Mouse (Mus musculus) lung, postnatal 14 days (tissue): ENCODE results near the gene Pcyox1.

Source experiments
- DNase-seq: peaks from one replicate; pipeline ENCODE4 v3.0.0; 2021

Pcyox1 gene

GRCm38 (mm10) chr6:86396581-86397256, at the start of gene Pcyox1:
Gene Pcyox1 (minus strand): TSS chr6:86397154.
- peak; percentile 90 for DNase-seq

- DNase-seq, result no peak
These were observed 48.6 kb upstream of the Pcyox1 start for GRCm38 (mm10) chr6:86445551-86445950.

DNA sequence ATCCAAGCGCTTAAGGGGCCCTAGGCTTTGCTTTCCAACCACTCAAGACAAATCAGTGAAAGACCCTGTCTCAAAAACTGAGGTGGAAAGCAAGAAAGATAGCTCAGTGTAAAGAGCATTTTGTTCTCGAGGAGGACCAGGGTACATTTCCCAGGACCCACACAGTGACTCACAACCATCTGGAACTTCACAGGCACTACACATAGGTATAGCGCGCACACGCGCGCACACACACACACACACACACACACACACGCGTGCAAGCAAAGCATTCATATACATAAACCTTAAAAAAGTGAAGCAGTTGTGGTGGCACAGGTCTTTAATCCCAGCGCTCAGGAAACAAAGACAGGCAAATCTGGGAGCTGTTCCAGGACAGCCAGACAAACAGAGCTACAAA, 44.6 kb upstream of the Pcyox1 start:
- DNase-seq, result no peak

GRCm38 (mm10) chr6:86439531-86439930, 42.6 kb upstream of the Pcyox1 start:
- DNase-seq, result no peak

GRCm38 (mm10) chr6:86439119-86439496, 42.2 kb upstream of the Pcyox1 start:
- no peak for DNase-seq

GRCm38 (mm10) chr6:86438272-86439118, 41.5 kb upstream of the Pcyox1 start, which contains the start of gene C87436:
Gene C87436 (plus strand): TSS chr6:86438374.
- DNase-seq, result peak; percentile 95

DNA sequence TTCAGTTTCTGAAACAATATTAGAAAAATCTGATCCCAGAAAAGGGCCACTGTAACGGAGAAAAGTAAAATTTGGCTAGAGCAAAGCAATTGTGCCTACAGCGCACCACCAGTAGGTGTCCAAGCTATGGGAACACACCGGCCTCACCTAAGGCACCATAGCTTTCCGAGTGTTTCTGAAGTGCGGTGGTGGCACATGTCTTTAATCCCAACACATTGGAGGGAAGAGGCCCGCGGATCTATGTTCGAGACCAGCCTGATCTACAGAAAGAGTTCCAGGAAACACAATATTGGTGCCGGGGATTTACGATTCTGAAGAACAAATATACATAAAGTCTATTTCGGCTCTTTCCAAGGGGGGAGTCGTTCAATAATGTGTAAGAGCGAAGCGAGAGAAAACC, 40.8 kb upstream of the Pcyox1 start:
- peak; percentile 53 for DNase-seq

DNA sequence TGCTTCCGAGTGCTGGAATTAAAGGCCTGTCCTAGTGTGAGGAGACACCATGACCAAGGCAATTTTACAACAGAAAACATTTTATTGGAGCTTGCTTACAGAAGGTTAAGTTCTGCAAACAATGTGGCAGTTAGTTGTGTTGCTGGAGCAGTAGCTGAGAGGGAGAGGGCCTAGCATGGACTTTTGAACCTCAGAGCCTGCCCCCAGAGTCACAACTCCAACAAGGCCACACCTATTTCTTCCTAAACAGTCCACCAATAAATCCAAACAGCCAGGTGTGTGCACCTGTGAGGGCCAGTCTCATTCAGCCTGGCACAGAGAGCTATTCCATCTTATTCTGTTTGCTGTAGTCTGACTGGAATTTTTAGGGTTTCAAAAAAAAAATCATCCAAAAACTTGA, 36.7 kb upstream of the Pcyox1 start:
- no peak for DNase-seq

DNA sequence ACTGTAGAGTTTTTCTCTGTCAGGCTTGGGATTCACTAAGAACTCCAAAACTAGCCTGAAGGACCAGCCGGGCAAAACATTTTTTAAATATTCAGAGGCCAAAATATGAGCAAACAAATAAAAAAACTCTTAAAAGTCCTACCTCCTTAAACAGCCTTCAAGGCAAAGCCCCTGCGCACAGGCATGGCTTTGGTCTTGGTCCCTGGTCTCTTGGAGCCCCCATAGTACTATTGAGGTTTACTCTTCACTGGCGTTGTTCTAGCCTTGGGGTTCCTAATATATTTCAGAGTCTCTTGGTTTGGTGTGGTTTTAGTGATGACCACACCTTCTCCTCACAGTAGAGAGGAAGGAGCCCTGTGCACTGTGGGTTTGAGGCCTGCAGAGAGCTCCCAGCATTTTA, 34.6 kb upstream of the Pcyox1 start:
- no peak for DNase-seq

DNA sequence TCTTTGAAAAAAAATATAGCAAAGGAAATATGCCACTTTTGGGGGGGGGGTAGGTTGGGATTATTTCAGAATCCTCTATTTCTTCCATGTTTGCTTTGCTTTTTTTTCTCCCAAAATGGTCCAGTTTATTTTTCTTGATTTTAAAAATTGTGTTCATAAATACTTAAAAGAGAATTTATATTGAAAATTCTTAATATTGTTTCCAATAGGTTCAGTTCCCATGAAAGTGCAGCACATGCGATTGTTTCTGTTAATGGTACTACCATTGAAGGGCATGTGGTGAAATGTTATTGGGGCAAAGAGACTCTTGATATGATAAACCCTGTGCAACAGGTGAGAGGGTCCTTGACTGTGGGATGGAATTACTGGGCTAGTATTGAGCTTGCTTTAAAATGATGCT, 29.4 kb upstream of the Pcyox1 start, which contains the start of gene Gm44790:
Gene Gm44790, plus strand, starts transcription at position 301 of the 400 bp plus-strand sequence.
- no peak for DNase-seq

DNA sequence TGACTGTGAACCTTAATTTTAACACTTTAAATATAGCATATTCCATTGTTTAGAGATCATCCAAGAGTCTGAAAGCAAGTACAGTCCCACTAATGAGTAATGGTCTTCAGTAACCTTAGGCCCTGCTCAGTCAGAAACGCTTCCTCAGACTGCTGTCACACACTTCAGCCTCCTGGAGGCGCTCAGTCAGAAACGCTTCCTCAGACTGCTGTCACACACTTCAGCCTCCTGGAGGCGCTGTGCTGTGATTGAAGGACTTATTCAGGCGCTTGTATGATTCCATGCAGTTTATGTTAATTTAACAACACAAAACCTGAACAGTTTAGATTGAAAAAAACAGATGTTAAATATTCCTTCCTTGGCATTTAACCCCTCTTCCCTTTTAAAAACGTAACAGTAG, 23.5 kb upstream of the Pcyox1 start:
- no peak for DNase-seq

DNA sequence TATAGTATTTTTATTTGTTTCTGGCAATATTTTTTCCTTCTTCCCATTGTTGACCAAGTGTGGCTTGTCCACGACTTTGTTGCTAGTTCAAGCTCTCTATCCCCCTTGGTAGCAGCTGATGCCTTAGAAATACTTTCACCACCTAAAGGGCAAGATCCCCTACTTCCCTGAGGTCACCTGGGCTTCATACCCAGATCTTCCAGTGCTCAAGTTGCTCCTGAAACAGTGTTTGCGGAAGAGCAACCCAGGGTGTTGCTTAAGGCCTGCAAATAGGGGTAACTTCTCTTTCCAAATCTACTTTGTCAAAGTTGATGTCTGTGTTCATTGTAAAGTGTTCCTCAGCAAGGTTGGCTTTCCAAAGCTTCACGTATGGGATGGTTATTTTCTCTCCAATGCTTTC, 22.3 kb upstream of the Pcyox1 start:
- no peak for DNase-seq

DNA sequence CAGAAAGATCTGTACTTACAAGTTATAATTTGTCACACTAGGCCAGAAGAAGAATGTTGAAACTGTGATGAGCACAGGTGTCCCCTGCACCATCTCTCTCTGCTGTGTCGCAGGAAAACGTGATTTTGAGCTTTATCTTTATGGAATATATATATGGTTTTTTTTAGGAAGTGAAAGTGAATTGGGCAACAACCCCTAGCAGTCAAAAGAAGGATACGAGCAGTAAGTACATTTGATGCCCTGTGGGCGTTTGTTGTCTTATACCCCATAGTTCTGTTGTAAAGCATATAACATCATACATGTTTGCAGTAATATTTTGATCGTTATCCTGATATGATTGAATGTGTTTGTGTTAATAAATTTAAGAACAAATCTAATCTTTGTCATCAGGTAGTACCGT, 21.8 kb upstream of the Pcyox1 start:
- DNase-seq, result no peak

- DNase-seq, result no peak
These were observed 9.4 kb upstream of the Pcyox1 start for GRCm38 (mm10) chr6:86406306-86406705.

DNA sequence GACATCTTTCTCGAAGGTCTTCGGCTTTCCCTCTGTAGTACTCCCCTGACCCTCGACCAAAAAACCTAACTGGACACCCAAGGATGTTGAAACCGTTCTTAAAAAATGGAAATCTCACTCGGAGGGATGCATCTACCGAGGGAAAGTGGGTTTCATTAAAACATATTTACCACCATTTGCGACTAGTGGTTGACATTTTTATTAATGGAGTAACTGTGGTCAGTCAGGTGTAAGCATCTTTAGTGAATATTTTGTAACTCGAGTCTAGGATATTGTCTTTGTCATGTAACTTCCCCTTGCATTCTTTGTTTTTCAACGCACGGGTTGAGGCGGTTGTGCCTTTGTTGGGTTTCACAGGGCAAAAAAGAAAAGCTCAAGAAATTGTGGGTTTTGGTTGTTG, 8.0 kb upstream of the Pcyox1 start:
- no peak for DNase-seq

- DNase-seq, result peak; percentile 97
These were observed 7.3 kb upstream of the Pcyox1 start, which contains the start of gene Tia1 for GRCm38 (mm10) chr6:86404100-86404861. Gene Tia1 (plus strand): TSS chr6:86404219.

- DNase-seq, result peak; percentile 87
These were observed 6.8 kb upstream of the Pcyox1 start for GRCm38 (mm10) chr6:86403728-86404099.

DNA sequence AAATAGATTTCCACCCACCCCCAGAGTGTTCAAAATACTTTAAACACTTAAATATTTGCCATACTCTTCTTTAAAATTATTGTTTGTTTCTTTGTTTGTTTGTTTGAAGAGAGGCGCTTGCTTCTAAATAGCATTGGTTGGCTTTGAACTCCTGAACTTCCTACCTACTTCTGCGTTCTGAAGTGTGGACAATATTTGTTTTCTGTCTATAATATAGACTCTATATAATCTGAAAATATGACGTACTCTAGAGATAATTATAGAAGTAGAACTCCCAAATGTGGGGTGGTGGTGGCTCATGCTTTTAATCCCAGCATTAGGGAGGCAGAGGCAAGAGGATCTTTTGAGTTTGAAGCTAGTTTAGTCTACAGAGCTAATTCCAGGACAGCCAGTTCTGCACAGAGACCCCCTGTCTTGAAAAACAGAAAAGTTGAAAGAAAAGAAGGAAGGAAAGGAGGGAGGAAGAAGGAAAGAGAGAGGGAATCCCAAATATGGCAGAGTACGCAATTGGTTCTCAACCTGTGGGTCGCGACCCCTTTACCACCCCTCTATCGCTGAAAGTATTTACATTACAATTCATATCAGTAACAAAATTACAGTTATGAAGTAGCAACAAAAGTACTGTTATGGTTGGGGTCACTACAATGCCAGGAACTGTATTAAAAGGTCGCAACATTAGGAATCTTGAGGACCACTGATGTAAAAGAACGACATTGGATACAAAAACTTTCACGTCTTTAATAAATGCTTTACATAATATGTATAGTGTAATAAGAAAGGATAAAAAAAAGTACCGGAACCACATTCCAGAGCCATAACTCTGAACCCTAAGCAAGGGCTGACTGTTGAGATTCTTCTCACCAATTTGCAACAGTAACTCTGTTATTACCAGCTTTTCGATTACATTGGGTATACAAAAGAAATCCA, 6.0 kb upstream of the Pcyox1 start:
- DNase-seq, result no peak

- DNase-seq, result peak; percentile 85
These were observed 4.0 kb upstream of the Pcyox1 start for GRCm38 (mm10) chr6:86400972-86401371.

GRCm38 (mm10) chr6:86399995-86400394, 3.0 kb upstream of the Pcyox1 start:
- DNase-seq, result no peak

- DNase-seq, result no peak
These were observed 2.0 kb upstream of the Pcyox1 start for GRCm38 (mm10) chr6:86398986-86399385.

- DNase-seq, result peak; percentile 12
These were observed 465 bp upstream of the Pcyox1 start for GRCm38 (mm10) chr6:86397257-86397980.
